Mouse (Mus musculus) urinary bladder, postnatal 36 days (tissue): ENCODE data around the gene Cubn.

Source experiments
- DNase-seq, 2 experiments: peaks; one replicate each; pipeline ENCODE4 v3.0.0; 2022; ENCODE audit warnings: low spot score in 2 of 2, mixed read lengths in 1 of 2

The Cubn gene

GRCm38 (mm10) chr2:13357885-13358552 lies 133.6 kb downstream of the Cubn start:
- DNase-seq: no peak

- DNase-seq: no peak
Observed at GRCm38 (mm10) chr2:13352775-13353174, 138.8 kb downstream of the Cubn start.

GRCm38 (mm10) chr2:13352112-13352728 lies 139.4 kb downstream of the Cubn start:
- no peak for DNase-seq

GRCm38 (mm10) chr2:13342325-13342926 lies 149.2 kb downstream of the Cubn start:
- DNase-seq: no peak

GRCm38 (mm10) chr2:13335446-13335845 lies 156.2 kb downstream of the Cubn start:
- DNase-seq: no peak

- DNase-seq: no peak
Observed at GRCm38 (mm10) chr2:13329754-13330417, 161.7 kb downstream of the Cubn start.

GRCm38 (mm10) chr2:13303376-13303775 lies 188.2 kb downstream of the Cubn start:
- no peak for DNase-seq

GRCm38 (mm10) chr2:13299031-13299430 lies 192.6 kb downstream of the Cubn start:
- no peak for DNase-seq

GRCm38 (mm10) chr2:13297733-13298132 lies 193.9 kb downstream of the Cubn start:
- DNase-seq: no peak

- no peak for DNase-seq
Observed at GRCm38 (mm10) chr2:13290661-13291060, 201.0 kb downstream of the Cubn start.

GRCm38 (mm10) chr2:13290070-13290469 lies 201.5 kb downstream of the Cubn start:
- no peak for DNase-seq

GRCm38 (mm10) chr2:13278114-13278862 lies 213.3 kb downstream of the Cubn start:
- no peak for DNase-seq

- no peak for DNase-seq
Observed at GRCm38 (mm10) chr2:13275874-13276273, 215.7 kb downstream of the Cubn start.

GRCm38 (mm10) chr2:13271165-13271957 lies 220.3 kb downstream of the Cubn start, which contains the start of gene Rsu1:
TSS of gene Rsu1 (minus strand) at chr2:13271415.
- DNase-seq: peak; percentile 94 to 97

GRCm38 (mm10) chr2:13270736-13271135 lies 220.9 kb downstream of the Cubn start:
- DNase-seq: no peak

GRCm38 (mm10) chr2:13268681-13269293 lies 222.8 kb downstream of the Cubn start:
- no peak for DNase-seq

- DNase-seq: no peak
Observed at GRCm38 (mm10) chr2:13264875-13265274, 226.7 kb downstream of the Cubn start.

- DNase-seq: no peak
Observed at GRCm38 (mm10) chr2:13263150-13263549, 228.5 kb downstream of the Cubn start.

- DNase-seq: no peak
Observed at GRCm38 (mm10) chr2:13258606-13259005, 233.0 kb downstream of the Cubn start.

- no peak for DNase-seq
Observed at GRCm38 (mm10) chr2:13240711-13241110, 250.9 kb downstream of the Cubn start.
